Mouse (Mus musculus) limb, embryonic 10.5 days (tissue): ENCODE results near the gene Srf. TPM values are rescaled to one million over a fixed set of nuclear protein-coding genes. Genes with fewer than 3 reads are reported as not detected.

Experiments
- DNase-seq: peaks from one replicate; pipeline ENCODE4 v3.0.0-alpha.2; 2017; ENCODE audit warnings: low spot score
- H3K27ac ChIP-seq: fragments of 300-500 bp; sonication (generic); 2 replicates; pipeline ENCODE4 v1.5.1; 2016; ENCODE audit warnings: mild to moderate bottlenecking
- H3K27me3 ChIP-seq: fragments of 300-500 bp; sonication (generic); 2 replicates; pipeline ENCODE4 v1.6.1; 2016; ENCODE audit warnings: low read depth, mild to moderate bottlenecking; ENCODE audit not compliant: poor library complexity, severe bottlenecking
- H3K36me3 ChIP-seq: fragments of 300-500 bp; sonication (generic); 2 replicates; pipeline ENCODE4 v1.6.1; 2016; ENCODE audit warnings: mild to moderate bottlenecking, moderate library complexity
- H3K4me1 ChIP-seq: fragments of 300-500 bp; sonication (generic); 2 replicates; pipeline ENCODE4 v1.6.1; 2016
- H3K4me3 ChIP-seq: fragments of 300-500 bp; sonication (generic); 2 replicates; pipeline ENCODE4 v1.5.1; 2016; ENCODE audit warnings: mild to moderate bottlenecking, moderate library complexity
- H3K9me3 ChIP-seq: fragments of 300-500 bp; sonication (generic); replicated peaks from 2 replicates; pipeline ENCODE4 v1.6.1; 2016; ENCODE audit warnings: mild to moderate bottlenecking
- WGBS: fragments of 180-500 bp; shearing (Covaris S2); methylation state at CpG from one replicate; pipeline ENCODE4 v1.1.7; 2016; 5-methylcytosine and 5-hydroxymethylcytosine counted together
- polyA plus RNA-seq: library from polyadenylated mRNA; unstranded; fragments of >200 nt; fragmentation: Nextera tagmentation; extraction: Ambion mirVana; gene quantifications from 2 replicates; pipeline ENCODE4 v1.2.1, GENCODE M21; 2016

Gene Srf
- polyA plus RNA-seq, 1 experiment from 2014 or later, result 8.3 TPM

- Histone ChIP-seq H3K4me3 (peak overlapping the region; percentile 99), H3K4me1 (peaks cover 55% of the 10 kb centered on the region), H3K36me3 (peaks cover 41% of the 10 kb centered on the region), H3K27ac (peak overlapping the region; percentile 63), H3K9me3 (no peaks in the 10 kb centered on the region), H3K27me3 (no peaks in the 10 kb centered on the region)
- 35% methylated on average over 11 of the region's 11 CpGs for WGBS
- peak; percentile 45 for DNase-seq
Measured at GRCm38 (mm10) chr17:46553469-46553868, 2.5 kb downstream of the Srf start.

- 1% methylated on average over 24 of the region's 24 CpGs for WGBS
- H3K36me3 ChIP-seq, result peaks cover 46% of the 10 kb centered on the region
- peak overlapping the region; percentile 68 for H3K27ac ChIP-seq
- peaks cover 59% of the 10 kb centered on the region for H3K4me1 ChIP-seq
- peaks cover 1% of the 10 kb centered on the region; the same call in 1 of the 2 replicates for H3K27me3 ChIP-seq
- no peaks in the 10 kb centered on the region for H3K9me3 ChIP-seq
- H3K4me3 ChIP-seq, result peak overlapping the region; percentile 99
- peak; percentile 86 for DNase-seq
Measured at GRCm38 (mm10) chr17:46552841-46553423, 3.0 kb downstream of the Srf start.

GRCm38 (mm10) chr17:46552151-46552550 is 3.8 kb downstream of the Srf start:
- peaks cover 59% of the 10 kb centered on the region for H3K4me1 ChIP-seq

DNA sequence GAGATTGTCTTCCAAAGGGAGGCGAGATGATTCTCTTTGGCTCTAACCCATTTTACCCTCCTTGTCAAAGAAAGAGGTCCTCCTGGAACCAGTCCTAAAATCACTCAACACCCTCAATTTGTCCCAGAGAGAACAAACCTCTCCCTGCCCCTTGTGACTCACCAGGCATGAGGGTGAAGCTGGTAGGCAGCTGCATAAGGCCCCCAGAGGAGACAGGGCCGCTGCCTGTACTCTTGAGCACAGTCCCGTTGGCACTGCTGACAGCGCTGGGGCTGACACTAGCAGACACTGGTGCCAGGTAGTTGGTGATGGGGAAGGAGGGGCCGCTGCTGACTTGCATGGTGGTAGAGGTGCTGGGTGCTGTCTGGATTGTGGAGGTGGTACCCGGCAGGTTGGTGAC is 4.6 kb downstream of the Srf start:
- WGBS, result 96% methylated on average over 6 of the region's 6 CpGs
- peaks cover 59% of the 10 kb centered on the region for H3K4me1 ChIP-seq
- H3K27me3 ChIP-seq, result peaks cover 17% of the 10 kb centered on the region
- DNase-seq, result no peak
- H3K36me3 ChIP-seq, result peaks cover 50% of the 10 kb centered on the region
- H3K4me3 ChIP-seq, result no peak overlapping the region
- H3K9me3 ChIP-seq, result no peaks in the 10 kb centered on the region
- no peak overlapping the region for H3K27ac ChIP-seq

More at GRCm38 (mm10) chr17:46552151-46552550, 3.8 kb downstream of the Srf start:
- Histone ChIP-seq H3K27me3 (peaks cover 9% of the 10 kb centered on the region), H3K4me3 (peak overlapping the region; percentile 99), H3K27ac (peak overlapping the region; percentile 68), H3K9me3 (no peaks in the 10 kb centered on the region), H3K36me3 (peaks cover 50% of the 10 kb centered on the region)
- no peak for DNase-seq
- WGBS, result 86% methylated on average over 7 of the region's 7 CpGs

GRCm38 (mm10) chr17:46550904-46551303 is 5.1 kb downstream of the Srf start:
- H3K36me3 ChIP-seq, result peaks cover 50% of the 10 kb centered on the region
- 92% methylated on average over 7 of the region's 7 CpGs for WGBS
- peaks cover 22% of the 10 kb centered on the region for H3K27me3 ChIP-seq
- no peaks in the 10 kb centered on the region for H3K9me3 ChIP-seq
- peaks cover 62% of the 10 kb centered on the region for H3K4me1 ChIP-seq
- no peak overlapping the region for H3K4me3 ChIP-seq
- no peak overlapping the region for H3K27ac ChIP-seq
- no peak for DNase-seq

DNA sequence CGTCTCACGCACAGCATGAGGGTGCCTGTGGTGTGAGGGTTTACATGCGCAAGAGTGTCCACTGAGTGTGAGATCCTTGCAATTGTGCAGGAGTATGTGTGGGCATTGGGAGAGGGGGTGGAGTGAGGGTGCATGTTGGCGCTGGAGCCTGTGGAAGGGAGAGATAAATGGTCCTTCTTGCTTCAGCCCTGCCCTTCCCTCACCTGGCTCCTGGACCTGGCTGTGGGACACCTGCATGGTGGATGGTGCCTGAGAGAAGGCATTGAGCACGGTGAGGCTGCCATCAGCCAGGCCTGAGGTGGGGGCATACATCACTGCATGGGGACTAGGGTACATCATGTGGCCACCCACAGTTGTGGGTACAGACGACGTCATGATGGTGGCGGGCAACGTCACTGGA is 6.3 kb downstream of the Srf start:
- 90% methylated on average over 9 of the region's 9 CpGs for WGBS
- H3K4me3 ChIP-seq, result no peak overlapping the region
- no peak overlapping the region for H3K27ac ChIP-seq
- peaks cover 61% of the 10 kb centered on the region for H3K4me1 ChIP-seq
- H3K9me3 ChIP-seq, result no peaks in the 10 kb centered on the region
- peaks cover 34% of the 10 kb centered on the region for H3K27me3 ChIP-seq
- H3K36me3 ChIP-seq, result peaks cover 50% of the 10 kb centered on the region
- no peak for DNase-seq

DNA sequence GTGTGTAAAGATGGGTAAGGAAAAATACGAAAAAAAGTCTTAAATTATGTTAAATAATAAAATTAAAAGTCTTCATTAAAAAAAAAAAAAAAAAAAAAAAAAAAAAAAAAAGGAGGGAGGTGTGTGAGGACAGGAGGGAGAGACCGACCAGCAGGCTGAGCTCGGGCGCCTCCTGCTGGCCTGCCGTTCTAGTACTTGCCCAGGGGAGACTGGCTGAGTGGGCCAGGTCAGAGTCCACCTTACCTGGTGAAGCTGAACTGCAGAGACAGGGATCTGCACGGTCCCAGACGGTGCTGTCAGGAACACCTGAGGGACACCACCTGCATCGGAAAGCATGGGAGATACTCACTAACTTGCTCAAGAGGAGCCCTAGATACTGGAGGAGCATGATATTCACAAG is 6.8 kb downstream of the Srf start:
- H3K27me3 ChIP-seq, result peaks cover 34% of the 10 kb centered on the region
- peaks cover 50% of the 10 kb centered on the region for H3K36me3 ChIP-seq
- DNase-seq, result peak; percentile 82
- no peak overlapping the region for H3K4me3 ChIP-seq
- 25% methylated on average over 8 of the region's 8 CpGs for WGBS
- H3K27ac ChIP-seq, result no peak overlapping the region
- H3K4me1 ChIP-seq, result peaks cover 57% of the 10 kb centered on the region
- H3K9me3 ChIP-seq, result no peaks in the 10 kb centered on the region

DNA sequence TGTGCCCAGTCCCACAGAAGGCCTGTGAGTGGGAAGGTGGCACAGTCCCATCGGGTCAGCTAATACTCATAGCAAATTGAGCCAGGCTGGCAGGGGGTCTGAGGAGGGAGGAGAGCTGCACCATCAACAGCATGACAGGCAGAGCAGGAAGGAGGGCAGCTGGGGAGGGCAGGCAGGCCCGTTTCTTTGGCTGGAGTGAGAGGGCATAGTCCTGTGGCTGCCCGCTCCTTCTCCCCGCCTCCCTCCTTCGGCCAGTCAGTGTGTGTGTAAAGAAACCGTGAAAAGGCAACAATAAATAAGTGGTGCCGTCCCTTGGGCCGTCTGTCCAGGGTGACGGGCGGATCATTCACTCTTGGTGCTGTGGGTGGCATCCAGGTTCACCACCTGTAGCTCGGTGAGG is 7.2 kb downstream of the Srf start:
- H3K4me3 ChIP-seq, result no peak overlapping the region
- peaks cover 50% of the 10 kb centered on the region for H3K36me3 ChIP-seq
- H3K27me3 ChIP-seq, result peaks cover 34% of the 10 kb centered on the region
- H3K9me3 ChIP-seq, result no peaks in the 10 kb centered on the region
- 66% methylated on average over 11 of the region's 11 CpGs for WGBS
- no peak for DNase-seq
- H3K27ac ChIP-seq, result no peak overlapping the region
- H3K4me1 ChIP-seq, result peaks cover 52% of the 10 kb centered on the region

DNA sequence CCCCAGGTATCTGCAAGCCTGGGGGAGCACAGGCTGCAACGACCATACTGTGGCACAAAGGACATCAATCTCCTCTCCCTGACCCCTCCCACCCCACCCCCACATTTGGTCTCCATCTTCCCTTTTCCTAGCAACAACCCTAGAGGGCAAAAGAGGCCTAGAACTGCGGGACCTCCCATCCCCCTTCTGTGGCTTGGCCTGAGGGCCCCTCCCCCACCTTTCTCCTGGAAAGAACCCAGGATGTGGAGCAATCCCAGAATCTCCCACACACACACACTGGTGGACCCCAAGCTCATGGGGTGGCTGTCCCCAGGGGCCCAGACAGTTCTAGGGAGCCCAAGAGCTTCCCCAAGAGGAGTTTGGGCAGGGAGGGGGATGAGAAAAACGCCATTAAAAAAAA is 8.1 kb downstream of the Srf start:
- Histone ChIP-seq H3K27ac (0 out of 2 replicates have a peak overlapping the region, but pooled peaks have one; percentile 25), H3K4me3 (no peak overlapping the region), H3K36me3 (peaks cover 50% of the 10 kb centered on the region), H3K9me3 (no peaks in the 10 kb centered on the region), H3K4me1 (peaks cover 44% of the 10 kb centered on the region), H3K27me3 (peaks cover 34% of the 10 kb centered on the region)
- 12% methylated on average over 3 of the region's 3 CpGs for WGBS
- no peak for DNase-seq

DNA sequence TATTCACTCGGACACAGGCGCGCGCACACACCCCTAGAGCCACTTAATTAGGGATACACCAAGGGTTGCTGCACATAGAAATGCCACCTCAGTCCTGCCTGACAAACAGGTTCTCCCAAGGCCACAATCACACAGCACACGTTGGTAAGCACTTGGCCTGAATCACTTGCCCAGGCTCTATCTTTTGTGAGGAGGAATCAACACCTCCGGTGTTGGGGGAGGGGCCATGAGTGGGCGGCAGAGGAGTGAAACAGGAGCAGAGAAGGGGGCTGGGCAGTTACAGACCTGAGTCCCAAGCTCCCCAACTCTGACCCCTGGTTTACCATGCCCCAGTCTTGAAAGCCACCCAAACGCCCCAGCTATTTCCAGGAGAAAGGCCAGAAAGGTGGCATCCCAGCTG is 9.0 kb downstream of the Srf start:
- H3K9me3 ChIP-seq, result no peaks in the 10 kb centered on the region
- H3K36me3 ChIP-seq, result peaks cover 43% of the 10 kb centered on the region
- DNase-seq, result no peak
- peaks cover 36% of the 10 kb centered on the region for H3K4me1 ChIP-seq
- no peak overlapping the region for H3K27ac ChIP-seq
- 6% methylated on average over 8 of the region's 8 CpGs for WGBS
- peaks cover 34% of the 10 kb centered on the region for H3K27me3 ChIP-seq
- peak overlapping the region; percentile 65 for H3K4me3 ChIP-seq

GRCm38 (mm10) chr17:46546591-46546990 is 9.4 kb downstream of the Srf start:
- Histone ChIP-seq H3K9me3 (no peaks in the 10 kb centered on the region), H3K36me3 (peaks cover 39% of the 10 kb centered on the region), H3K4me3 (peak overlapping the region; percentile 65), H3K27me3 (peaks cover 34% of the 10 kb centered on the region), H3K27ac (peak overlapping the region; percentile 26; the same call in 1 of the 2 replicates), H3K4me1 (peaks cover 36% of the 10 kb centered on the region)
- WGBS, result 5% methylated on average over 7 of the region's 7 CpGs
- DNase-seq, result no peak

GRCm38 (mm10) chr17:46545813-46546564 is 10.0 kb downstream of the Srf start, which contains the start of gene Cul9:
TSS of gene Cul9 (minus strand) at chr17:46546388.
- no peaks in the 10 kb centered on the region for H3K9me3 ChIP-seq
- H3K36me3 ChIP-seq, result peaks cover 33% of the 10 kb centered on the region
- 2% methylated on average over 48 of the region's 49 CpGs for WGBS
- H3K27ac ChIP-seq, result peak within 1 kb of the TSS; percentile 26
- peak within 1 kb of the TSS; percentile 65 for H3K4me3 ChIP-seq
- peaks cover 34% of the 10 kb centered on the region for H3K27me3 ChIP-seq
- H3K4me1 ChIP-seq, result peaks cover 36% of the 10 kb centered on the region
- peak; percentile 77 for DNase-seq

- H3K27ac ChIP-seq, result no peak overlapping the region
- WGBS, result 90% methylated on average over 12 of the region's 12 CpGs
- no peaks in the 10 kb centered on the region for H3K9me3 ChIP-seq
- H3K36me3 ChIP-seq, result peaks cover 11% of the 10 kb centered on the region
- H3K4me1 ChIP-seq, result peaks cover 37% of the 10 kb centered on the region
- no peak for DNase-seq
- no peak overlapping the region for H3K4me3 ChIP-seq
- H3K27me3 ChIP-seq, result peaks cover 42% of the 10 kb centered on the region
Measured at GRCm38 (mm10) chr17:46543661-46544060, 12.3 kb downstream of the Srf start.
